Mouse (Mus musculus) intestine, embryonic 16.5 days (tissue): ENCODE results near the gene Irf2bpl. TPM values are rescaled to one million over a fixed set of nuclear protein-coding genes. Genes with fewer than 3 reads are reported as not detected.
A peak's percentile ranks its signal among the peaks of the same experiment; 100 is the strongest.

Source experiments
- ATAC-seq: fragments of 200-750 bp; cut with Nextera tagmentation; 2 replicates; pipeline ENCODE4 v1.8.0; 2017; ENCODE audit warnings: moderate TSS enrichment, moderate library complexity
- H3K27ac ChIP-seq: fragments of 300-500 bp; sonication (generic); 2 replicates; pipeline ENCODE4 v1.5.1; 2014; ENCODE audit warnings: mild to moderate bottlenecking, low read length
- H3K27me3 ChIP-seq: fragments of 300-500 bp; sonication (generic); replicated peaks from 2 replicates; pipeline ENCODE4 v1.6.1; 2014; ENCODE audit warnings: low read length, control low read depth, mixed read lengths; ENCODE audit not compliant: control insufficient read depth, insufficient read depth
- H3K36me3 ChIP-seq: fragments of 300-500 bp; sonication (generic); 2 replicates; pipeline ENCODE4 v1.6.1; 2014; ENCODE audit warnings: low read length, control low read depth; ENCODE audit not compliant: control insufficient read depth, insufficient read depth
- H3K4me1 ChIP-seq: fragments of 300-500 bp; sonication (generic); 2 replicates; pipeline ENCODE4 v1.6.1; 2014; ENCODE audit warnings: low read length, control low read depth, mixed read lengths; ENCODE audit not compliant: control insufficient read depth, insufficient read depth
- H3K4me2 ChIP-seq: fragments of 300-500 bp; sonication (generic); 2 replicates; pipeline ENCODE4 v1.6.1; 2014; ENCODE audit warnings: low read depth, low read length, control low read depth
- H3K4me3 ChIP-seq: fragments of 300-500 bp; sonication (generic); 2 replicates; pipeline ENCODE4 v1.5.1; 2014; ENCODE audit warnings: mild to moderate bottlenecking, low read length
- H3K9ac ChIP-seq: fragments of 300-500 bp; sonication (generic); 2 replicates; pipeline ENCODE4 v1.6.1; 2014; ENCODE audit warnings: low read depth, low read length
- H3K9me3 ChIP-seq: fragments of 300-500 bp; sonication (generic); 2 replicates; pipeline ENCODE4 v1.6.1; 2016; ENCODE audit warnings: low read length, control low read depth; ENCODE audit not compliant: control insufficient read depth
- WGBS: fragments of 180-500 bp; shearing (Covaris S2); extraction: QIAGEN DNeasy Blood & Tissue Kit; methylation state at CpG from one replicate; pipeline ENCODE4 v1.1.7; 2014; 5-methylcytosine and 5-hydroxymethylcytosine counted together
- polyA plus RNA-seq: library from polyadenylated mRNA; unstranded; fragments of >200 nt; fragmentation: Nextera tagmentation; extraction: Ambion mirVana; gene quantifications from 2 replicates; pipeline ENCODE4 v1.2.1, GENCODE M21; 2015

The Irf2bpl gene
- polyA plus RNA-seq, 1 experiment from 2014 or later: 8.2 TPM

- ATAC-seq: no peak
- H3K27ac ChIP-seq: peak overlapping the region; percentile 84
- H3K27me3 ChIP-seq: no peaks in the 10 kb centered on the region
- H3K9me3 ChIP-seq: no peaks in the 10 kb centered on the region
- peak overlapping the region; percentile 46 for H3K9ac ChIP-seq
- H3K4me3 ChIP-seq: no peak overlapping the region
- WGBS: 44% methylated on average over 11 of the region's 11 CpGs
- H3K4me2 ChIP-seq: no peak overlapping the region; the same call in 1 of the 2 replicates
- H3K36me3 ChIP-seq: no peaks in the 10 kb centered on the region
- H3K4me1 ChIP-seq: peaks cover 53% of the 10 kb centered on the region
These were observed 15.0 kb upstream of the Irf2bpl start for GRCm38 (mm10) chr12:86899461-86900179.

- no peak for ATAC-seq
- H3K36me3 ChIP-seq: no peaks in the 10 kb centered on the region
- 73% methylated on average over 3 of the region's 3 CpGs for WGBS
These were observed 13.8 kb upstream of the Irf2bpl start for GRCm38 (mm10) chr12:86898448-86898847.

GRCm38 (mm10) chr12:86897769-86898273 is 13.2 kb upstream of the Irf2bpl start:
- Histone ChIP-seq H3K4me2 (no peak overlapping the region), H3K9ac (peak overlapping the region; percentile 43; the same call in 1 of the 2 replicates), H3K4me1 (peaks cover 58% of the 10 kb centered on the region), H3K27me3 (no peaks in the 10 kb centered on the region), H3K27ac (peak overlapping the region; percentile 99), H3K36me3 (no peaks in the 10 kb centered on the region), H3K4me3 (no peak overlapping the region), H3K9me3 (no peaks in the 10 kb centered on the region)
- no peak for ATAC-seq
- WGBS: 58% methylated on average over 7 of the region's 7 CpGs

More at GRCm38 (mm10) chr12:86898448-86898847, 13.8 kb upstream of the Irf2bpl start:
- Histone ChIP-seq H3K9me3 (no peaks in the 10 kb centered on the region), H3K4me2 (no peak overlapping the region), H3K9ac (peak overlapping the region; percentile 43; the same call in 1 of the 2 replicates), H3K4me3 (no peak overlapping the region), H3K4me1 (peaks cover 52% of the 10 kb centered on the region), H3K27me3 (no peaks in the 10 kb centered on the region), H3K27ac (peak overlapping the region; percentile 99; the same call in 1 of the 2 replicates)

- 34% methylated on average over 7 of the region's 7 CpGs for WGBS
- Histone ChIP-seq H3K9ac (peak overlapping the region; percentile 37), H3K4me2 (no peak overlapping the region)
These were observed 12.4 kb upstream of the Irf2bpl start for GRCm38 (mm10) chr12:86896921-86897512.

GRCm38 (mm10) chr12:86896441-86896890 is 11.9 kb upstream of the Irf2bpl start:
- H3K4me1 ChIP-seq: peaks cover 72% of the 10 kb centered on the region
- 27% methylated on average over 7 of the region's 7 CpGs for WGBS
- no peaks in the 10 kb centered on the region for H3K9me3 ChIP-seq
- H3K27me3 ChIP-seq: no peaks in the 10 kb centered on the region
- H3K4me3 ChIP-seq: no peak overlapping the region
- H3K9ac ChIP-seq: peak overlapping the region; percentile 37
- no peak for ATAC-seq
- no peaks in the 10 kb centered on the region for H3K36me3 ChIP-seq
- no peak overlapping the region for H3K4me2 ChIP-seq
- H3K27ac ChIP-seq: peak overlapping the region; percentile 99

More at GRCm38 (mm10) chr12:86896921-86897512, 12.4 kb upstream of the Irf2bpl start:
- Histone ChIP-seq H3K36me3 (no peaks in the 10 kb centered on the region), H3K4me1 (peaks cover 66% of the 10 kb centered on the region), H3K27ac (peak overlapping the region; percentile 99), H3K4me3 (no peak overlapping the region), H3K27me3 (no peaks in the 10 kb centered on the region), H3K9me3 (no peaks in the 10 kb centered on the region)
- ATAC-seq: no peak

GRCm38 (mm10) chr12:86895703-86896409 is 11.3 kb upstream of the Irf2bpl start:
- Histone ChIP-seq H3K27me3 (no peaks in the 10 kb centered on the region), H3K9me3 (no peaks in the 10 kb centered on the region), H3K36me3 (no peaks in the 10 kb centered on the region), H3K9ac (no peak overlapping the region), H3K4me2 (peak overlapping the region; percentile 82; the same call in 1 of the 2 replicates), H3K4me3 (no peak overlapping the region), H3K4me1 (peaks cover 76% of the 10 kb centered on the region), H3K27ac (peak overlapping the region; percentile 99)
- no peak for ATAC-seq
- 53% methylated on average over 4 of the region's 4 CpGs for WGBS

- H3K4me1 ChIP-seq: peaks cover 78% of the 10 kb centered on the region
These were observed 10.3 kb upstream of the Irf2bpl start for GRCm38 (mm10) chr12:86894841-86895428.

GRCm38 (mm10) chr12:86894184-86894839 is 9.7 kb upstream of the Irf2bpl start:
- Histone ChIP-seq H3K4me2 (peak overlapping the region; percentile 82), H3K9ac (peak overlapping the region; percentile 71), H3K4me1 (peaks cover 80% of the 10 kb centered on the region), H3K27ac (peak overlapping the region; percentile 99), H3K9me3 (no peaks in the 10 kb centered on the region), H3K36me3 (no peaks in the 10 kb centered on the region), H3K27me3 (no peaks in the 10 kb centered on the region), H3K4me3 (peak overlapping the region; percentile 48)
- under 1% methylated on average over 24 of the region's 26 CpGs for WGBS
- ATAC-seq: peak; percentile 89

More at GRCm38 (mm10) chr12:86894841-86895428, 10.3 kb upstream of the Irf2bpl start:
- H3K9ac ChIP-seq: peak overlapping the region; percentile 71
- H3K9me3 ChIP-seq: no peaks in the 10 kb centered on the region
- WGBS: under 1% methylated on average over 12 of the region's 12 CpGs
- no peaks in the 10 kb centered on the region for H3K36me3 ChIP-seq
- peak overlapping the region; percentile 82 for H3K4me2 ChIP-seq
- H3K4me3 ChIP-seq: peak overlapping the region; percentile 48
- ATAC-seq: peak; percentile 37
- no peaks in the 10 kb centered on the region for H3K27me3 ChIP-seq
- peak overlapping the region; percentile 99 for H3K27ac ChIP-seq
